Mouse (Mus musculus): ENCODE measurements around the gene Tespa1.
"Not testable (repeated sequence)": the region's sequence is repeated elsewhere in the genome, so short reads cannot be mapped to it uniquely, and the experiment has no call there.

Gene Tespa1

GRCm38 (mm10) chr10:130322637-130323036 is at the start of gene Tespa1:
Tespa1 (plus strand) TSS chr10:130322870.
- DNase-seq, result no peak

- DNase-seq, result no peak
Observed at GRCm38 (mm10) chr10:130275759-130276158, 46.9 kb upstream of the Tespa1 start.

GRCm38 (mm10) chr10:130276496-130276895 is 46.2 kb upstream of the Tespa1 start:
- DNase-seq, result no peak

- no peak for DNase-seq
Observed at GRCm38 (mm10) chr10:130280066-130280465, 42.6 kb upstream of the Tespa1 start, which contains the start of gene Neurod4. Neurod4 (minus strand) TSS chr10:130280240.

- DNase-seq, result no peak
Observed at GRCm38 (mm10) chr10:130281982-130282449, 40.7 kb upstream of the Tespa1 start.

GRCm38 (mm10) chr10:130287201-130287600 is 35.5 kb upstream of the Tespa1 start:
- no peak for DNase-seq

GRCm38 (mm10) chr10:130288007-130288406 is 34.7 kb upstream of the Tespa1 start:
- DNase-seq, result no peak

GRCm38 (mm10) chr10:130293741-130294408 is 28.8 kb upstream of the Tespa1 start:
- DNase-seq, result no peak

GRCm38 (mm10) chr10:130298748-130299147 is 23.9 kb upstream of the Tespa1 start:
- DNase-seq, result not testable (repeated sequence)

- DNase-seq, result not testable (repeated sequence)
Observed at GRCm38 (mm10) chr10:130304138-130304537, 18.5 kb upstream of the Tespa1 start.

- no peak for DNase-seq
Observed at GRCm38 (mm10) chr10:130311534-130312227, 11.0 kb upstream of the Tespa1 start.

GRCm38 (mm10) chr10:130313531-130313930 is 9.1 kb upstream of the Tespa1 start:
- no peak for DNase-seq

GRCm38 (mm10) chr10:130314110-130314829 is 8.4 kb upstream of the Tespa1 start:
- DNase-seq, result no peak

- no peak for DNase-seq
Observed at GRCm38 (mm10) chr10:130315846-130316245, 6.8 kb upstream of the Tespa1 start.

GRCm38 (mm10) chr10:130318720-130319119 is 4.0 kb upstream of the Tespa1 start:
- no peak for DNase-seq

- no peak for DNase-seq
Observed at GRCm38 (mm10) chr10:130320715-130321114, 2.0 kb upstream of the Tespa1 start.

GRCm38 (mm10) chr10:130322062-130322461 is 608 bp upstream of the Tespa1 start:
- no peak for DNase-seq

- no peak for DNase-seq
Observed at GRCm38 (mm10) chr10:130324243-130324642, 1.6 kb downstream of the Tespa1 start.

GRCm38 (mm10) chr10:130330711-130331110 is 8.0 kb downstream of the Tespa1 start:
- no peak for DNase-seq

GRCm38 (mm10) chr10:130336385-130336784 is 13.7 kb downstream of the Tespa1 start:
- DNase-seq, result no peak

GRCm38 (mm10) chr10:130337581-130337980 is 14.9 kb downstream of the Tespa1 start:
- no peak for DNase-seq

GRCm38 (mm10) chr10:130340050-130340449 is 17.4 kb downstream of the Tespa1 start:
- DNase-seq, result not testable (repeated sequence)

- DNase-seq, result no peak
Observed at GRCm38 (mm10) chr10:130344056-130344455, 21.4 kb downstream of the Tespa1 start.
